Mouse (Mus musculus) MEL (cell line): Measurements from ENCODE around the gene Pde4dip.

Source experiments
- CHD2 ChIP-seq: IDR thresholded peaks from 2 replicates; pipeline ENCODE4 v1.6.1; 2011; ENCODE audit warnings: low read length, improper control_type of control experiment
- CTCF ChIP-seq, 3 experiments: IDR thresholded peaks in 2 of 3; conservative IDR thresholded peaks in 1 of 3; 2 replicates each; pipeline ENCODE4 v1.5.1; 2011 to 2012; ENCODE audit warnings: low read length in 3 of 3, low read depth in 2 of 3, mild to moderate bottlenecking in 2 of 3, improper control_type of control experiment in 1 of 3, inconsistent platforms in 1 of 3, mixed read lengths in 1 of 3, moderate library complexity in 1 of 3; ENCODE audit not compliant: control insufficient read depth in 1 of 3, insufficient read depth in 1 of 3, poor library complexity in 1 of 3, severe bottlenecking in 1 of 3
- E2F4 ChIP-seq: IDR thresholded peaks from 2 replicates; pipeline ENCODE4 v1.6.1; 2011; ENCODE audit warnings: low read depth, low read length, improper control_type of control experiment, borderline replicate concordance
- EP300 ChIP-seq, 2 experiments: IDR thresholded peaks; 2 replicates each; pipeline ENCODE4 v1.6.1; 2011; ENCODE audit warnings: improper control_type of control experiment in 2 of 2, low read length in 2 of 2, low read depth in 1 of 2, mild to moderate bottlenecking in 1 of 2
- GATA1 ChIP-seq: IDR thresholded peaks from 2 replicates; pipeline ENCODE4 v1.6.1; 2011; ENCODE audit warnings: low read depth, low read length, improper control_type of control experiment
- NELFE ChIP-seq: IDR thresholded peaks from 2 replicates; pipeline ENCODE4 v1.6.1; 2011; ENCODE audit warnings: low read depth, low read length, improper control_type of control experiment
- POLR2A ChIP-seq, 2 experiments: IDR thresholded peaks; 2 replicates each; pipeline ENCODE4 v1.6.1; 2011 to 2012; ENCODE audit warnings: low read length in 2 of 2, mild to moderate bottlenecking in 2 of 2, control low read depth in 1 of 2, improper control_type of control experiment in 1 of 2, low read depth in 1 of 2, moderate library complexity in 1 of 2; ENCODE audit not compliant: control insufficient read depth in 1 of 2, insufficient read depth in 1 of 2, poor library complexity in 1 of 2
- RCOR1 ChIP-seq: IDR thresholded peaks from 2 replicates; pipeline ENCODE4 v1.6.1; 2012; ENCODE audit warnings: low read depth, mild to moderate bottlenecking, inconsistent platforms, low read length, improper control_type of control experiment
- ZMIZ1 ChIP-seq: IDR thresholded peaks from 2 replicates; pipeline ENCODE4 v1.6.1; 2012; ENCODE audit warnings: low read depth, mild to moderate bottlenecking, inconsistent platforms, low read length, improper control_type of control experiment, moderate library complexity
- ZNF384 ChIP-seq: IDR thresholded peaks from 2 replicates; pipeline ENCODE4 v1.6.1; 2012; ENCODE audit warnings: low read depth, mild to moderate bottlenecking, inconsistent platforms, low read length, improper control_type of control experiment

GRCm38 (mm10) chr3:97868024-97868689, 20.4 kb downstream of the Pde4dip start:
- TF ChIP-seq CTCF (IDR thresholded peaks at IDR 0.05 in 2 of 3, conservative IDR thresholded peaks at IDR 0.05 in 1 of 3; ENCODE audit: control insufficient read depth in 1 of 3, insufficient read depth in 1 of 3, low read depth in 2 of 3, low read length in 3 of 3, poor library complexity in 1 of 3, severe bottlenecking in 1 of 3) (no peak), RCOR1 (no peak), POLR2A (IDR thresholded peaks at IDR 0.05; ENCODE audit: control insufficient read depth in 1 of 2, insufficient read depth in 1 of 2, low read depth in 1 of 2, low read length in 2 of 2, poor library complexity in 1 of 2) (no peak), ZMIZ1 (no peak), ZNF384 (no peak), EP300 (IDR thresholded peaks at IDR 0.05; ENCODE audit: low read depth in 1 of 2, low read length in 2 of 2) (no peak), GATA1 (no peak), E2F4 (no peak), CHD2 (no peak), NELFE (no peak)
